Mouse (Mus musculus) forebrain, embryonic 12.5 days (tissue): ENCODE data around the gene Maco1. TPM values are rescaled to one million over a fixed set of nuclear protein-coding genes. Genes with fewer than 3 reads are reported as not detected.
A peak's percentile ranks its signal among the peaks of the same experiment; 100 is the strongest.

Experiments used
- ATAC-seq: fragments of 200-750 bp; cut with Nextera tagmentation; 2 replicates; pipeline ENCODE4 v1.8.0; 2017; ENCODE audit warnings: moderate TSS enrichment; ENCODE audit not compliant: low FRiP score
- H3K27ac ChIP-seq: fragments of 300-500 bp; sonication (generic); 2 replicates; pipeline ENCODE4 v1.5.1; 2016; ENCODE audit warnings: mild to moderate bottlenecking
- H3K27me3 ChIP-seq: fragments of 300-500 bp; sonication (generic); 2 replicates; pipeline ENCODE4 v1.6.1; 2016; ENCODE audit warnings: mild to moderate bottlenecking
- H3K36me3 ChIP-seq: fragments of 300-500 bp; sonication (generic); replicated peaks from 2 replicates; pipeline ENCODE4 v1.6.1; 2016; ENCODE audit warnings: mild to moderate bottlenecking
- H3K4me1 ChIP-seq: fragments of 300-500 bp; sonication (generic); 2 replicates; pipeline ENCODE4 v1.6.1; 2016
- H3K4me2 ChIP-seq: fragments of 300-500 bp; sonication (generic); 2 replicates; pipeline ENCODE4 v1.6.1; 2016; ENCODE audit warnings: mild to moderate bottlenecking, moderate library complexity
- H3K4me3 ChIP-seq: fragments of 300-500 bp; sonication (generic); replicated peaks from 2 replicates; pipeline ENCODE4 v1.5.1; 2016; ENCODE audit warnings: mild to moderate bottlenecking
- H3K9ac ChIP-seq: fragments of 300-500 bp; sonication (generic); 2 replicates; pipeline ENCODE4 v1.6.1; 2016; ENCODE audit warnings: mild to moderate bottlenecking
- H3K9me3 ChIP-seq: fragments of 300-500 bp; sonication (generic); 2 replicates; pipeline ENCODE4 v1.6.1; 2016
- WGBS: fragments of 180-500 bp; shearing (Covaris S2); methylation state at CpG from one replicate; pipeline ENCODE4 v1.1.7; 2016; 5-methylcytosine and 5-hydroxymethylcytosine counted together
- polyA plus RNA-seq: library from polyadenylated mRNA; unstranded; fragments of >200 nt; fragmentation: Nextera tagmentation; extraction: Ambion mirVana; gene quantifications from 2 replicates; pipeline ENCODE4 v1.2.1, GENCODE M21; 2016

Maco1 gene
- polyA plus RNA-seq, 1 experiment from 2014 or later = 79.9 TPM

DNA sequence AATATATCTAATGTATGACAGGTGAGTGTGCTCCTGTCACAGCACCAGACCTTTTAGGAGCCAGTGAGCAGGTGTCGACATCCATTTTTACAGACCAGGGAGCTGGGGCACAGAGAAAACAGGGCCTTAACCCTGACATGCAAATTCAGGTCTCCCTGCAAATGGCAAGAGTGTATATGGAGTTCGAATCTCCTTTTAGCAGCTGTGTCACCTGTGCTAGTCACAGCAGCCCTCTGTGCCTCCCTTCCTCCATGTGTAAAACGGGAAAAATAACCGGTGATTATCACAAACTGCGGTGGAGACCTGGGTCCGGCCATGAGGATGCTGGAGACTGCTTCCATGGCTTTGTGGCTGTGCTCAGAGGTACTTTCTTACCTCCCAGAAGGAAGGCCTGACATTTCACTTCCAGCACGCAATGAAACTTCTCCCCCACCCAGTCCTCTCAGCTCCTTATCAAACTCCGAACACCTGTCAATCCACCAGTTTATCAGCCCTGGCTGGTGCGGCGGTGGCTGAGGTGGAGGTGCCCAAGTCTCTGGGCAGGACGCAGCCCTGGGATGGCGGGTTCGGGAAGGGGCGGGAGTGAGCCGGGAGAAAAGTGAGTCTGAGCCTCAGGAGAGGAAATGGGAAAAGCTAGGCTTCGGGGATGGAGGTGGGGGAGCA is 16.1 kb upstream of the Maco1 start:
- no peak overlapping the region for H3K9ac ChIP-seq
- no peaks in the 10 kb centered on the region for H3K4me1 ChIP-seq
- no peaks in the 10 kb centered on the region for H3K36me3 ChIP-seq
- H3K4me3 ChIP-seq = peak overlapping the region; percentile 3
- ATAC-seq = no peak
- peaks cover 34% of the 10 kb centered on the region for H3K27me3 ChIP-seq
- H3K4me2 ChIP-seq = peak overlapping the region; percentile 17; the same call in 1 of the 2 replicates
- H3K27ac ChIP-seq = no peak overlapping the region; the same call in 1 of the 2 replicates
- no peaks in the 10 kb centered on the region for H3K9me3 ChIP-seq
- WGBS = 11% methylated on average over 16 of the region's 16 CpGs

DNA sequence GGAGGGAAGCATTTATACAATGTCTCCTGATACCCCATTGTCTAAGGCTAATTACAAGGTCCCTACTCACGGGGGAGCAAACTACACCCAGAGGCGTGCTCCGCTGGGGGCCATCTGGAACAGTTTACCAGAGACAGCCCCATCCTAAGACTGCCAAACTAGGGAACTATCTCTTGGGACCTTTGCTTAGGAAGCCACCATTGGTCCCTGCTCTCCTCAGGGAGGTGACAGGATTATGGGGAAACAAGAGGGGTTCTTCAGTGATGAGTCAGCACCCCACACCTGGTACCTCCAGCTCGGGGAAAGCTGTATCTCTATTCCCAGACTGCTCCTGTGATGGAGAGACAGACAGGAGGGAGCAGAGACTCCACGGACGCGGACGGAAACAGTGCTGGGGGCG is 15.3 kb upstream of the Maco1 start:
- Histone ChIP-seq H3K4me1 (no peaks in the 10 kb centered on the region), H3K4me3 (no peak overlapping the region), H3K9ac (no peak overlapping the region), H3K27ac (no peak overlapping the region), H3K4me2 (no peak overlapping the region), H3K27me3 (peaks cover 34% of the 10 kb centered on the region), H3K9me3 (no peaks in the 10 kb centered on the region), H3K36me3 (no peaks in the 10 kb centered on the region)
- ATAC-seq = no peak
- WGBS = 21% methylated on average over 8 of the region's 9 CpGs

DNA sequence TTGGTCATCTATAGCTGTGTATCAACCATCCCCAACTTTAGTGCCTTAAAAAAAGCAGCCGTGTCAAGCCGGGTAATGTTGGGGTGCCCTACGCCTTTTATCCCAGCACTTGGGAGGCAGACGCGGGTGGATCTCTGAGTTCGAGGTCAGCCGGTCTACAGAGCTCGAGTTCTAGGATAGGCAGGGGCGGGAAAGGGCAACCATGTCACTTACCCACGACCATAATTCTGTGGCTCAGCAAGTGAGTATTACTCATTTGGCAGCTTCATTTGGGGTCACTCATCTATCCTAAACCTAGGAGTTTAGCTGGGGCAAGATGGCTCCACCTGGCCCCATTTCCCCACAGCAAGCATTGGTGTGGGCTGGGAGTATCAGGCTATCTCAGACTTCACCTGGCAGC is 14.9 kb upstream of the Maco1 start:
- WGBS = 90% methylated on average over 10 of the region's 10 CpGs
- peaks cover 34% of the 10 kb centered on the region for H3K27me3 ChIP-seq

DNA sequence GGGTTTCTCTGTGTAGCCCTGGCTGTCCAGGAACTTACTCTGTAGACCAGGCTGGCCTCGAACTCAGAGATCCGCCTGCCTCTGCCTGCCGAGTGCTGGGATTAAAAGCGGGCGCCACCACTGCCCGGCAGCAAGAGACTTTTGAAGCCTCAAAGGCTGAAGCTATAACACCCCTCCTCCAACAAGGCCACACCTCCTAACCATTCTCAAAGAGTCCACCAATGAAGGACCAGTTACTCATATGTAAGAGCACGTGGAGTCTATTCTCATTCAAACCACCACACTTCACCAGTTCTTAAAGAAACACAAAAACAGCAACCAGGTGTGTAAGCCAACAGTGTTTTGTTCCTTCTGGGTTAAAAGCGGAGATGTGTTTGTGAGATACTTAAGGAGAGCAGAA is 14.5 kb upstream of the Maco1 start:
- Histone ChIP-seq H3K27ac (no peak overlapping the region), H3K4me1 (no peaks in the 10 kb centered on the region), H3K9me3 (no peaks in the 10 kb centered on the region), H3K9ac (no peak overlapping the region), H3K36me3 (no peaks in the 10 kb centered on the region), H3K4me2 (no peak overlapping the region), H3K27me3 (peaks cover 34% of the 10 kb centered on the region), H3K4me3 (no peak overlapping the region)
- 85% methylated on average over 8 of the region's 8 CpGs for WGBS
- no peak for ATAC-seq

More for the DNA sequence above, 14.9 kb upstream of the Maco1 start:
- no peaks in the 10 kb centered on the region for H3K36me3 ChIP-seq
- H3K9me3 ChIP-seq = no peaks in the 10 kb centered on the region
- no peaks in the 10 kb centered on the region for H3K4me1 ChIP-seq
- H3K27ac ChIP-seq = no peak overlapping the region
- no peak overlapping the region for H3K4me2 ChIP-seq
- no peak for ATAC-seq
- no peak overlapping the region for H3K9ac ChIP-seq
- H3K4me3 ChIP-seq = no peak overlapping the region

DNA sequence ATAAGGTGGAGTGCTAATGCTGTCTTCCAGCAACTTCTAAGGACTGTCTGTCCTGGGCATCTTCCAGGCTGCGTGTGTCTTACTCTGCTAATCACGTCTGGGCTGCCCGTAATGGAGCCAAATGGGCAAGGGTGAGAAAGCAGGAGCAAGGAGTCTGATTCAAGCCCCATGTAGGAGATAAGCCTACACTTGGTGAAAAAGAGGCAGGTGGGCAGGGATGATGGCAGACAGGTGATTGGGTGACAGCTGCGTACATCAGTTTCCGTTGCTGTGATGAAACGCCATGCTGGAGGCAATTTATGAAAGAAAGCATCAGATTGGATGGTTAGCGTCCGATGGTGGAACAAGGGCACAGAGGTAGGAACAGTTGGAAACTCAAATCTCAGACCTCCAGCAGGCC is 14.1 kb upstream of the Maco1 start:
- 91% methylated on average over 8 of the region's 8 CpGs for WGBS
- H3K36me3 ChIP-seq = no peaks in the 10 kb centered on the region
- ATAC-seq = no peak

DNA sequence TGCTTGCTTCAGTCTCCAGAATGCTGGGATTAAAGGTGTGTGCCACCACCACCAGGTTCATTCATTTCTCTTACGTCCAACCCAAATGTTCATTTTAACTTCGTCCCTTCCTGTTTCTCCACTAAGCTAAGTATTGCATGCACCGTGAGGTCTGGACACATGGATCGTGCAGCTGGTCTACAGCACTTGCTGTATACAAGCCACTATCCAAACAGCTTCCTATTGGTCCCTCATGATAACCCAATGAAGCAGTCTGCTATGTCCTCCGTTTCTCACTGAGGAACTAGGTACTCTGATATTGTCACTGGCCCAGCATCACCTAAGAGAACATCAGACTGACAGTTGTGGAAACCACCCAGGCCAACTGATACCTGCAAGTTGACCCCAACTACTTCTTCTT is 12.6 kb upstream of the Maco1 start:
- no peaks in the 10 kb centered on the region for H3K36me3 ChIP-seq
- no peak overlapping the region for H3K27ac ChIP-seq
- no peak overlapping the region for H3K4me3 ChIP-seq
- ATAC-seq = no peak
- 93% methylated on average over 5 of the region's 5 CpGs for WGBS
- H3K9me3 ChIP-seq = no peaks in the 10 kb centered on the region
- no peak overlapping the region for H3K4me2 ChIP-seq
- peaks cover 32% of the 10 kb centered on the region for H3K27me3 ChIP-seq
- H3K9ac ChIP-seq = no peak overlapping the region
- no peaks in the 10 kb centered on the region for H3K4me1 ChIP-seq

More for the DNA sequence above, 14.1 kb upstream of the Maco1 start:
- H3K27ac ChIP-seq = no peak overlapping the region
- H3K4me1 ChIP-seq = no peaks in the 10 kb centered on the region
- H3K4me3 ChIP-seq = no peak overlapping the region
- H3K4me2 ChIP-seq = no peak overlapping the region
- peaks cover 34% of the 10 kb centered on the region for H3K27me3 ChIP-seq
- H3K9me3 ChIP-seq = no peaks in the 10 kb centered on the region
- no peak overlapping the region for H3K9ac ChIP-seq

DNA sequence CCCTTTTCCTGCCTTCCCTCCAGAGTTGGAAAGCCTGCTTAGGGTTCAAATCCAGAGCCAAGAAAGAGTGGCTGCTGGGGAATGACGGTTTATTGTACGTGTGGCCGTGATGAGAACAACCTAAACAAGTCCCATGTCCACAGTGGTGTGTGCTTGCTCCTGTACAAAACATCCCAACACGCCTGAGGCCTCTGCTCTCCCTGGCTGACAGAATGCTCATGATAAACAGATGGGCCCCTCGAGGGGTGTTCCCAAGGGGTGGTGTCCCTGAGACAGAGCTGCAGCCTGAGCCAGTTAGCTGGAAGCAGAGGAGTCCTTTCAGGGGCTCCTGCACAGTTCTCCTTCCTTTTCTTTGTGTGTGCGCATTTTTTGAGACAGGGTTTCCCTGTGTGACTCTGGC is 12.2 kb upstream of the Maco1 start:
- 67% methylated on average over 6 of the region's 6 CpGs for WGBS
- Histone ChIP-seq H3K4me3 (no peak overlapping the region), H3K9me3 (no peaks in the 10 kb centered on the region), H3K27ac (no peak overlapping the region), H3K4me2 (no peak overlapping the region), H3K36me3 (no peaks in the 10 kb centered on the region), H3K4me1 (no peaks in the 10 kb centered on the region), H3K9ac (no peak overlapping the region), H3K27me3 (peaks cover 28% of the 10 kb centered on the region)
- ATAC-seq = no peak

DNA sequence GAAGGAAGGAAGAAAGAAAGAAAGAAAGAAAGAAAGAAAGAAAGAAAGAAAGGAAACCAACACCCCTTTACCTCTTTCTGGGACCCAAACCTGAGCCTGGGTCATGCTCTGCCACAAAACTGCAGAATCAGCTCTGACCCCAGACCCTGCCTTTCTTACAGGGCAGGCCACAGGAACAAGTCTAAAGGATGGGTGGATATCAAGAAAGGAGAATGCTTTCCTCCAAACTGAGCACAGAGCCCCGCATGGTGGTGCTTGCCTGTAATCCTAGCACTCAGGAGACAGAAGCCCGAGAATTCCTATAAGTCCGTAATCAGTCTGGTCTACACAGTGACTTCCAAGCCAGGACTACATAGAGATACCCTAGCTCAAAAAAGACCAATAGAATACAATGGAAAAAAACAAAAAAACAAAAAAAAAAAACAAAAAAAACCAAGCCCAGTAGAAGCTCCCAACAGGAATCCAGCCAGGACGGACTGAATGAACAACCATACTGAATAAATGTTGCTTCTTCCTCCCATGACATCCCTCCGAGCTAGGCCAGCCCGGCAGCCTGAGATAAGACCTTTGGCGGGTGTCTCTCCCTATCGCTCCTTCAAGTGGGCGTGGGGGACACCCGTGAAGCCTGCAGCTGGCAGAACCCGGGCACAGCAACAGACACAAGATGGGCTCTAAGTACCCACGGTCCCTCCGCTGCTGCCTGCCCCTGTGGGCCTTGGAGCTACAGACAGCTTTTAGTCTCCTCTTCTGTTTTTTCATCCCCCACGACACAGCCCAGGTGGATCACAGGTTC is 11.0 kb upstream of the Maco1 start, which contains the start of gene Rhd:
Gene Rhd, plus strand, starts transcription at position 600 of the 793 bp plus-strand sequence.
- WGBS = 73% methylated on average over 14 of the region's 14 CpGs
- Histone ChIP-seq H3K36me3 (no peaks in the 10 kb centered on the region), H3K4me1 (no peaks in the 10 kb centered on the region), H3K27ac (no peak within 1 kb of the TSS), H3K9ac (no peak within 1 kb of the TSS), H3K4me3 (peak within 1 kb of the TSS; percentile 8), H3K9me3 (no peaks in the 10 kb centered on the region), H3K4me2 (no peak within 1 kb of the TSS), H3K27me3 (peaks cover 16% of the 10 kb centered on the region)
- no peak for ATAC-seq

DNA sequence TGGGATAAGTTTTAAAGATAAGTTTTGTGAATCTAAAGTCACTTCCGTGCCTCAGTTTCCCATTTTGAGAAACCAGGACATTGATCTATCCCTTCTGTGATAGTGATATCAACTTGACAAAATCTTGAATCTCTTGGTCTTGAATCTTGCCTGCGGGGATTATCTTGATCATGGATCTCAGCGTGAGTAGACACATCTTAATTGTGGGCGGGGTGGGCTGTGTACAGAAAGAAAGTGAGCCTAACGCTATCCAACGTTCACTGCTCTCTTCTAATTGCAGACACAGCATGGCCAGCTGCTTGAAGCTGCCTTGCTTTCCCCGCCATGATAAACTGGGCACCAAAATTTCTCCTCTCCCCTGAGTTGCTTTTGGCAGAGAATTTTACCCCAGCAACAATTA is 9.9 kb upstream of the Maco1 start:
- Histone ChIP-seq H3K9me3 (no peaks in the 10 kb centered on the region), H3K4me2 (no peak overlapping the region), H3K27ac (no peak overlapping the region), H3K27me3 (peaks cover 4% of the 10 kb centered on the region), H3K4me1 (no peaks in the 10 kb centered on the region), H3K36me3 (no peaks in the 10 kb centered on the region), H3K4me3 (no peak overlapping the region), H3K9ac (no peak overlapping the region)
- no peak for ATAC-seq
- WGBS = 86% methylated on average over 7 of the region's 7 CpGs

DNA sequence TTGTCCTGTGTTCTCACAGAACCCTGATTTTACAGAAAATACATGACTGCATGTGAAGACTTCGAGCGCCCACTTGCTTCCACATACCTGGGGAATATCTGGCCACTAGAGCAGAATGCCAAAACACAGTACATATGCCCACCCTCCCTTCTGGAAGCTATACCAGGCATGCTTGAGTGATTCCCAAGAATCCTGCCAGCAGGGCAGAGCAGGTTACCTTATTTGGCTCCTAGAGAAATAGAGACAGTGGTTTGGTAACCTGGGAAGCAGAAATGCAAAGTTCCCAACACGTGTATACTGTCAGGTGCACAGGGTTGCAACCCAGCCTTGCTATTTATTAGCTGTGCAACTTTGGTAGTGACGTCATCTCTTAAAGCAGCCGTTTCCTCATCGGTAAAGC is 8.7 kb upstream of the Maco1 start:
- no peak for ATAC-seq
- no peak overlapping the region for H3K4me3 ChIP-seq
- no peaks in the 10 kb centered on the region for H3K9me3 ChIP-seq
- 88% methylated on average over 6 of the region's 6 CpGs for WGBS
- no peak overlapping the region for H3K9ac ChIP-seq
- no peak overlapping the region for H3K4me2 ChIP-seq
- H3K36me3 ChIP-seq = no peaks in the 10 kb centered on the region
- H3K27me3 ChIP-seq = 0 out of 2 replicates have a peak, but pooled peaks cover 3% of the 10 kb centered on the region
- H3K4me1 ChIP-seq = no peaks in the 10 kb centered on the region
- no peak overlapping the region for H3K27ac ChIP-seq

DNA sequence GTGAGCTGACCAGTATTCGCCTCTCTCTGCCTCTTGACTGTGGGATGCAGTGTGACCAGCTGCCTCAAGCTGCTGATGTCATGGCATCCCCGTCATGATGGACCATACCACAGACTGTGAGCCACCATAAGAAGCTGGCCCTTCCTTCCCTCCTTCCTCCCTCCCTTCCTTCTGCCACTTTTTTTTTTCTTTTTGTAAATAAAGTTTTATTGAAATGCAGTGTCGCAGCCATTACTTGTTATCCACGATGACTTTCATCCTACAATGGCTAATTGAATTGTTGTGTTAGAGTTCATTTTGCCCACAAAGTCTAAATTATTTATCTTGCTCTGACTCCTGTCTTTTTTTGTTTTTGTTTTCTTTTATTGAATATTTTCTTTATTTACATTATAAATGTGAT is 5.3 kb upstream of the Maco1 start:
- H3K36me3 ChIP-seq = no peaks in the 10 kb centered on the region
- 87% methylated on average over 4 of the region's 4 CpGs for WGBS
- no peak overlapping the region for H3K4me2 ChIP-seq
- no peak overlapping the region for H3K9ac ChIP-seq
- H3K9me3 ChIP-seq = no peaks in the 10 kb centered on the region
- H3K27me3 ChIP-seq = peaks cover 28% of the 10 kb centered on the region
- ATAC-seq = no peak
- H3K4me3 ChIP-seq = no peak overlapping the region
- H3K27ac ChIP-seq = no peak overlapping the region
- H3K4me1 ChIP-seq = peaks cover 3% of the 10 kb centered on the region; the same call in 1 of the 2 replicates

DNA sequence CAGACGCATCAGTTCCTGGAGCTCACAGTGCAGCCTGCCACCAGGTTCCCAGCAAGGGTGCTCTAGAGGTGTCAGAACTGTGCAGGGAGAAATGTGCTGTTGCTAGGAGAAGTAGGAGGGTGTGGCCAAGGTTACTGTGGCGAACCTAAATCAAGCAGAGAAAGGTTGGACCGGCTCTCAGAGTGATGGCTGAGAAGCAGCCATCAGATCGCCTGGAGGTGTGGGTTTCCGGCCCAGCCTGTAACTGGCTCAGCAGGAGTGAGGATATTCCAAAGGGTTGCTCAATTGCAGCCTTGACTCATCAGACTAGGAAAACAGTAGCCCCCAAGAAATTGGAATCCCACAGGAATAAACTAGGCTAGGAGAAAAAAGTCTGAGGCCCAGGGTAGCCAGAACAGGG is 3.4 kb upstream of the Maco1 start:
- Histone ChIP-seq H3K9me3 (no peaks in the 10 kb centered on the region), H3K4me1 (peaks cover 10% of the 10 kb centered on the region), H3K36me3 (no peaks in the 10 kb centered on the region), H3K27me3 (peaks cover 28% of the 10 kb centered on the region), H3K9ac (no peak overlapping the region), H3K4me2 (no peak overlapping the region), H3K27ac (no peak overlapping the region), H3K4me3 (no peak overlapping the region)
- WGBS = 32% methylated on average over 5 of the region's 5 CpGs
- no peak for ATAC-seq

DNA sequence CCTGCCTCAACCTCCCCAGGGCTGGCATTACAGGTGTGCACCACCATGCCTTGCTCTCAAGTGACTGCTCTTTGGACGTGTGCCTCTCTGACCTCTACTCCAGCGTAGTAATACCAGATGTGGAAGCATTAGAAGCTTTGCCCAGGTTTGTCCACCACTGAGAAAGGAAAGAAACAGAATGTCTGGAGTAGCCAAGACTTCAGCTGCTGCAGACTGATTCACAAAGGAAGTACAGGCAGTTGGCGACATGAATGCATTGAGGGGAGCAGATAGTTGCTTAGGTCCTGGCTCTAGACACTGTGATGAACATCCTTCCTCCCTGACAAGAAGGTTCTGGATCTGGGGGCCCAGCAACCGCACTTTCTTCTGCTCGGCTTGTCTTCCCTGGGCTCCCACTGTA is 2.9 kb upstream of the Maco1 start:
- no peak overlapping the region for H3K4me3 ChIP-seq
- no peak for ATAC-seq
- H3K4me1 ChIP-seq = peaks cover 14% of the 10 kb centered on the region
- no peak overlapping the region for H3K4me2 ChIP-seq
- H3K9ac ChIP-seq = no peak overlapping the region
- no peak overlapping the region for H3K27ac ChIP-seq
- no peaks in the 10 kb centered on the region for H3K9me3 ChIP-seq
- H3K36me3 ChIP-seq = no peaks in the 10 kb centered on the region
- peaks cover 28% of the 10 kb centered on the region for H3K27me3 ChIP-seq
- 66% methylated on average over 5 of the region's 5 CpGs for WGBS
